12 mouse cellular contexts compared by ENCODE assay signal in genomic region chr17:58003322-58003721, GRCm38 (mm10).
"Had no signal": no experiment of that assay in that cellular context is flagged by ENCODE, and none has a peak within 500 bp of the region (broad histone marks: within the 10 kb centered on the region; RNA-seq: fewer than 3 reads in every experiment).

No protein-coding gene starts in this region.

- H3K4me3 ChIP-seq: limb, embryonic 13.5 days; neural tube, embryonic 12.5 days; stomach, embryonic 15.5 days had no signal

- H3K27ac ChIP-seq: kidney, postnatal 0 days; limb, embryonic 13.5 days; liver, embryonic 14.5 days; neural tube, embryonic 12.5 days; stomach, embryonic 15.5 days had no signal

- H3K27me3 ChIP-seq: limb, embryonic 13.5 days; neural tube, embryonic 12.5 days; stomach, embryonic 15.5 days had no signal

- H3K4me2 ChIP-seq: limb, embryonic 13.5 days; neural tube, embryonic 12.5 days; stomach, embryonic 15.5 days had no signal

- H3K4me1 ChIP-seq: limb, embryonic 13.5 days; neural tube, embryonic 12.5 days; stomach, embryonic 15.5 days had no signal

- H3K9ac ChIP-seq: limb, embryonic 13.5 days; liver, embryonic 14.5 days; neural tube, embryonic 12.5 days; stomach, embryonic 15.5 days had no signal

- H3K36me3 ChIP-seq: limb, embryonic 13.5 days; neural tube, embryonic 12.5 days; stomach, embryonic 15.5 days had no signal

- DNase-seq: kidney, adult 9 months; kidney, postnatal 36 days; layer of hippocampus, adult 9-11 months; lung, adult 18-20 months; right cerebral cortex, postnatal 14 days; thymus, adult 2 months; thymus, postnatal 25 days had no signal

- H3K9me3 ChIP-seq: limb, embryonic 13.5 days; neural tube, embryonic 12.5 days; stomach, embryonic 15.5 days had no signal
